Mouse (Mus musculus) T-helper 17 cell (primary cell): Measurements from ENCODE around the gene Sh2d4b.

Experiments
- in situ Hi-C, 2 experiments: fragments of 300-600 bp; cut with MboI, MseI; formaldehyde crosslinking; loops; 1 replicate in 1 of 2; 2 replicates in 1 of 2; pipeline ENCODE4 v1.15.1; 2025; ENCODE audit warnings: high pct_unique_total_duplicates in 2 of 2

The Sh2d4b gene

DNA sequence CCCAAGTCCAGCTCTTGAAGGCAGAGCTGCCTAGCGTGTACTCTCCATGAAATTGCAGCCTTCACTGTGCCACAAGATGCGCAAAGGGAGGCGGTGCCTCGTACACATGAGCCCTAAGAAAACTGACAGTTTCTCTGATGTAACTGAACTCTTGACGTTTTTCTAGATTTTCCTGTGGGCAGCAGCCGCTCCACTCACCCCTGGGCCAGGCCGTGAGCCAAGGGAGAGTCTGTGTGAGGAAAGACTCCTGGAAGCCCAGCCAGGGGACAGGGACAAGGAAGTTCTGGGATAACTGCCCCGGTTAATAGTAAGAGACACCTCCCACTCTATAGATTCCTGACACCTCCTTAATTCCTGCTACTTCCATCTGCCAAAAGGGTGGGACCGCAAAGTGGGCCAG, 15.7 kb upstream of the Sh2d4b start:
- in situ Hi-C loops = no loop called here

DNA sequence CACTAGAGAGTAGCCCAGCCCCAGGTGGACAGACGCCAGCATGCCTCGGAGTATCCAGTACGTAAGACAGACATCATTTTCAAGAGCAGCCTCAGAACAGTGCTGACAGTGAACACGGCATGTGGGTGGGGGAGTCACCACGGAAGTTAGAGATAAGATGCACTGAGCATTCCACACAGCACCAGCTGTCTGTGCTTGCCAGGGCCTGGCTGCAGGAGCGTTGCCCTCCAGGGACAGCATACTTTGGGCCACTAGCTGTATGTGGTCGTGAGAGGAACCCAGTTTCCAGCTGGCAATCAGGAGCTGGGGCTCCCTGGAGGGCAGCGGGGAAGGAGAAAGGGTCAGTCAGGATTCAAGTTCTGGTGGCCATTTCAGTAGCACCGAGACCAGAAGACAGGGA, 13.7 kb upstream of the Sh2d4b start:
- in situ Hi-C loops = no loop called here

DNA sequence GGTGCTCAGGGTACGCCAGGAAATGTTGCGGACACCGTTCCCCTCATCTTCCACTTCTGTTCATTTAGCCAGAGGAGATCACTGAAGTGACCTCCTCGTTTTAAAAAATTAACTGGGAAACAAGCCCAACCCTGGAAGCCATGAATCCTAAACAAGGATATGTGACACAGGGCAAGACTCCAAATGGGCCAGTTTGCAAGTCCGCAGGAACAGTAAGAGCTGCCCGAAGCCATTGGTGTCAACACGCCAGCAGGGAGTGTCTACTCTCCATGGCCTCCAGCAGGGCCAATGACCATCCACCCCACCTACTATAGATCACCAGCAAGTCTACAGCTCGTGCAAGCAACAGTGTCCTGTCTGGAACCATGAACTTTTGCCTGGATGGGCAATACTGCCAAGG, 12.7 kb upstream of the Sh2d4b start:
- in situ Hi-C loops = no loop called here

DNA sequence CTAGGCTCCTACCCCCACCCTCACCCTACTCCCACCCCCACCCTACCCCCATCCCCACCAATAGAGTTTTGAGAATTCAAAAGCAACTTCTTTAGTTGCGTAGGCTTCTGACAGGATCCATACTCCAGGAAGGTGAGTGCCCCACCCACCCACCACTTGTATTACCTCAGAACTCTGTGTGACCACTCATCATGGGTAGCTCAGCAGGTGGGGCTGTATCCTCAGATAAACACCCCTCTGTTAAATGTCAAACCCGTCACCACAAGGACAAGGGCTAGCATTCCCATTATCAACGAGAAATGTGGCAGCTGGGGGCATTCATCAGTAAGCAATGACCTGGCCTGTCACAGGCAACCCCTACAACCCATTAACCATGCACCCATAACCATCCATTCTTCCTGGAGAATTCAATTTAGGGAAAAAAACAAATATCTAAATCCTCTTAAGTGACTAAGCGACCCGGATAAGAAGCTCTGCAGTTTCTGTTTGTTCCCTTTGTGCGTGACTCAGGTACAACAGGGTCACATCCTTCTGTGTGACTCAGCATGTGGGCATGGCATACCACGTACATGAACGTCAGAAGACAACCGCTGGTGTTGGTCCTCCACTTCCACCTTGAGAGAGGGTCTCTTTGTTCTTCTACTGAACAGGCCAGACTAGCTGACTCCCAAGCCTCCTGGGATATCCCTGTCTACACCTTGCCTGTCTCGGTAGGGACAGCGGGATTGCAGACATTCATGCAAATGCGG, 9.4 kb upstream of the Sh2d4b start:
- in situ Hi-C loops = no loop called here

DNA sequence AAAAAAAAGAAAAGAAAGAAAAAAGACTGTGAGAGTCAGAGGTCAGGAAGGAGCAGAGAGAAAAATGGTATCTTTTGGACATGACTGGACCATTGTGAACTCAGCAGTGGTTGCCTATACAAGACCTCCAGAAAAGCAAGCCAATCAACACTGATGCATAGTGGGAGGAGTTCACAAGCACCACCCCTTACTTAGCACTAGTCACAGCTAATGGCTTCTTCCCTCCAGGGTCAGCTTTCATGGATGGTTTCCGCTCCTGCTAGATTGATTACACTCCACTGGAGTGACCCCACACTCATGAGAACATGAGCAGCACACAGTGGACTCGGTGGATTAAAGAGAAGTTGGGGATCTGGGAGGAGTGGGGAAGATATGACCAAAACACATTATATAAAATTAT, 7.2 kb upstream of the Sh2d4b start:
- in situ Hi-C loops = no loop called here

DNA sequence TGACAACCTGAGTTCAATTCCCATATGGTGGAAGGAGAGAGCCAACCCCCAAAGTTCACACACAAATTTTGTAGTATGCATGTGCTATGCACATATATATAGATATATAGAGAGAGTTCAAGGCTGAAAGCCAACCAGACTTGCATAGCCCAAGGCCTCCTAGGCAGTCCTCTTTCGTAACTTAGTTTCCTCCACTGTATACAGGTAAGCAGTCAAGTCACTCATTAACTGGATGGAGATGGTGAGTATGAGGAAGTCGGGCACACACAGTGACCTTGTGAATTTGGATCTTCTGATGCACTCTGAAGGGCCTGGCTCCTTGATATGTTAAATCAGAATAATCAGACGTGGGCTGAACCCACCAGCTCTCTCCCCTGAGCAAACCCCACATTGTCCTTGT, 4.8 kb upstream of the Sh2d4b start:
- in situ Hi-C loops = loop anchor here in 1 of 2 experiments (25.0 kb wide), 1 partner anchor 1361 kb away; no protein-coding TSS in a partner anchor

DNA sequence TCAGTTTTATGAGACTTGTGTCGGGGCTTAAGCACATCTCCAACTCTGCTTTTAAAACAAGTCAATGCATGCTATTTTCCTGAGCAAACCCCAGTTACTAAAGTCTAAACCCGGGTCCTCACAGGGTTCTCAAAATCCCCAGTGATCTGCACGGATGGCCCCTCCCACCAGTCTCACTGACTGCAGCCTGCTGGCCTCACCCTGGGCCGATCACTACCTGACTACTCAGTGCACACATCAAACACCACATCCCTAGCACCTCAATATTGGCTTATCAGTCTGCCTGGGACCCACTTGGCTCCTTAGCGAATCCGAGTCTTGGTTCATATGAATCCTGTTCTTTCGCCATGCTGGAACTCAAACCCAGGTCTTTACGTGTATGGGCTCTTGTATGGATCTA, 2.6 kb upstream of the Sh2d4b start:
- in situ Hi-C loops = loop anchor here in 1 of 2 experiments (25.0 kb wide), 1 partner anchor 1358 kb away; no protein-coding TSS in a partner anchor

DNA sequence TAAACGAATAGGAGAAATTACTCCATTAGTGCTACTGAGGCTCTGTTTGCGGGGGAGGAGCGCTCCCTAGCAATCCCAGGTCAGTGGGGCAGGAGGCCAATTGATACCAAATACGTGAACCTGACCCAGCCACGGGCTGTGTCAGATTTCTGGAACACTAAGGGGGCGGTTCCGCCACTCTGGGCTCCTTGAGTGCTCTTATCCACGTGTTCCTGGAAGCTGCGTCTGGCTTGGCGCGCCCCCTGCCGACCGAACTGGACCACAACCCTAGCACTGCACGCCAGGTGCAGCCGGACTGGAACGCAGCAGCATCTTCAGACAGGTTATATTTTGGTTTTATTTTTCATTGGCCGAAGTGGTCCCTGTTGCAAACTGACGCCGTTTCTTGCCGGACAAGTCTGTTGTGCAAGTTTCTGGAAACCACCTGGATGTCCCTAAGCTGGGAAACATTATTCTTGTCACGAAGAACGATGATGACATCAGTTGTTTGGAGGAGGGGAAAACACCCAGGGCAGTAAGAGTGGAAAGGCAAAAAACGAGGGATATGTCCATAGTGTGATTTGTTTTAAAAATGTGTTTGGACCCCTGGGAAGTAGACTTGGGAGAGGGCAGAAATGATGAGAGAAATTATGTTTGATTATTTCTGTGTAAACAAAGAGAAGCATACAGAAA, 1.6 kb upstream of the Sh2d4b start:
- in situ Hi-C loops = loop anchor here in 1 of 2 experiments (25.0 kb wide), 1 partner anchor 1357 kb away; no protein-coding TSS in a partner anchor

DNA sequence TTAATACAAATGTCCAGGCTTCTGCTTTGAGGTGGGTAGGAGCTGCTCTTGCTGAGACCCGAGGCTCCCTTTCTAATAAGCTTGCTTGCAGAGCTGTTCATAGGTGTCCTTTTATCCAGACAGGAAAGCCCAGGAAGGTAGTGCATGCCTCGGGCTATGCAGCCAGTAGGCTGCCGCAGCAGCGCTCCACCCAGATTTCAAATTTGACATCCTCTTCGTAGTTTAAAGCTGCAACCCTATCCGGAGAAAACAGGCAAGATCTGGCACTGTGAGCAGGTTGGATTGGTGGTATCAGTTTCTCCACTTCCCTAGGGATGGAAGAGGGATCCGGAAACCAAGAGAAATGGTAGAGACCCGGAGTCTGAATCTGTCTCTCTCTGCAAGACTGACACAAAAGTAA, 818 bp upstream of the Sh2d4b start:
- in situ Hi-C loops = loop anchor here in 1 of 2 experiments (25.0 kb wide), 1 partner anchor 1357 kb away; no protein-coding TSS in a partner anchor

DNA sequence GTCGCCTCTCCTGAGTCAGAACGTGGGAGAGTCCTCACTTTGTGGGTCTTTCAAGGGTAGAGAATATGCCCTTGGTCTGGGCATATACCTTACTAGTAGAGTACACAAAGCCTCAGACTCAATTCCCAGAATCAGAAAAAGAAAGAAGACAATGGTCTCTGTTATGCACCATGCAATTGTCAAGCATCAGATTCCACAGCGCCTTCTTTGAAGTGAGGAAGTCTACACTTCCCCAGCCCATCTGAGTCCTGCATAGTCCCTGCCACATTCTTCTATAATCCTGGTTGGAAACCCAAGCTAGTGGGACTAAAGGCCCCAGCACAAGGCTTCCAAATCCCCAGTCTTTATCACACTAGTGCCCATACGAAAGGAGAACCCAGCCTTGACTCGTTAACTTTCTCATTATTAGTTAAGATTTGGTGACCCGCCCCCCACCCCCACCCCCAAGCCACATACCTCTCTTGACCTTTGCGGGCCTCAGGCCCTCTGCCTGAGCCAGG, 690 bp downstream of the Sh2d4b start:
- in situ Hi-C loops = loop anchor here in 1 of 2 experiments (25.0 kb wide), 1 partner anchor 1355 kb away; no protein-coding TSS in a partner anchor

DNA sequence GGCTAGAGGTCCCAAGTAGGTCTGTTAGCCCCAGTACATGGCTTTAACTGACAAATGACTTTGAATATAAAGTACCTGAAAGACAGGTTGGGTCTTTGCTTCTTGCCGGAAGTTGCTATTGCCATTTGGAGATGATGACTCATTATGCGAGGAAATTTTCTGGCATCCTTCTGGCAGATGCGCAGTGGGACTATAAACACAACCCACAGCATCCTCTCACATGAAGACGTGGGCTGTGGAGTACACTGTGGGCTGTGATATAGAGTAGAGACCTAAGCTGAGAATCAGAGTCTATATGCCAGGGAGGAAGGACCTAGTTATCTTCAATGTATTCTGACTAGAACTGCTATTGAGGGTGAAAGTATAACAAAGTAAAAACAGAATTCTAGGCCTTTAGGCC, 1.6 kb downstream of the Sh2d4b start:
- in situ Hi-C loops = loop anchor here in 1 of 2 experiments (25.0 kb wide), 1 partner anchor 1354 kb away; no protein-coding TSS in a partner anchor

DNA sequence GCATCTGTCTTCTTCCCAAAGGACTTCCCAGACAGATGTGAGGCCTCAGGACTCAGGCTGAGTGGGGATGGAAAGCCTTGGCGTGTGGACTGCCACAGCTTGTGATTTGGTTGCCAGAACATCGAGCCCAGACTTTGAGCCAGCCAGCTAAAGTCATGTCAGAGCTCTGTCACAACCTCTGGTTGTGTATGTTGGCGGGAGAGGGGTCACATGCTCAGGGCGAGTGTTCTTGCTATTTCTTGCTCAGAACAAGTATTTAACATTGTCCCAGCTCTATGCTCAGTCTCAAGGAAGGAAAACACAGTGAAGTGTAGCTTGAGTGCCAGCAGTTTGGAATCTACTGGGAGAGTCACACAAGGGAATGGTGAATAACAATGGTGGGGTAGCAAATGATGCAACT, 3.4 kb downstream of the Sh2d4b start:
- in situ Hi-C loops = loop anchor here in 1 of 2 experiments (25.0 kb wide), 1 partner anchor 1352 kb away; no protein-coding TSS in a partner anchor

DNA sequence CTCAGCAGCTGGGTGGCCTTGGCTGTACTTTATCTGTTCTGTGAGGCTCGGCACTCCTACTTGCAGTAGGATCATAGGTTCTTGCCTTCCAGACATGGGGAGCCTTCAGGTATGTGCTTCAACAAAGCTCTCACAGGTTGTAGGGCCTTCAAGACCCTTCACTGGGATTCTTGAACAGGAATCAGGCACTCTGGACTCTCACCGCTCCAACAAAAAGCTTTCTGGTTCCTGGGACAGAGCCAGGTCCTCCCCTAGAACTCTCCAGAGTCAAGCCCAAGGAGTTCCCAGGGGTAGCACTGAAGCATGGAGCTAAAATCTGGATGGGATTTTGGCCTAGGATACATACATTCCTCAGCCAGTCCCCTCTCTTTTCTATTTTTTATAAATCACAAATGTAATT, 3.9 kb downstream of the Sh2d4b start:
- in situ Hi-C loops = loop anchor here in 1 of 2 experiments (25.0 kb wide), 1 partner anchor 1352 kb away; no protein-coding TSS in a partner anchor

DNA sequence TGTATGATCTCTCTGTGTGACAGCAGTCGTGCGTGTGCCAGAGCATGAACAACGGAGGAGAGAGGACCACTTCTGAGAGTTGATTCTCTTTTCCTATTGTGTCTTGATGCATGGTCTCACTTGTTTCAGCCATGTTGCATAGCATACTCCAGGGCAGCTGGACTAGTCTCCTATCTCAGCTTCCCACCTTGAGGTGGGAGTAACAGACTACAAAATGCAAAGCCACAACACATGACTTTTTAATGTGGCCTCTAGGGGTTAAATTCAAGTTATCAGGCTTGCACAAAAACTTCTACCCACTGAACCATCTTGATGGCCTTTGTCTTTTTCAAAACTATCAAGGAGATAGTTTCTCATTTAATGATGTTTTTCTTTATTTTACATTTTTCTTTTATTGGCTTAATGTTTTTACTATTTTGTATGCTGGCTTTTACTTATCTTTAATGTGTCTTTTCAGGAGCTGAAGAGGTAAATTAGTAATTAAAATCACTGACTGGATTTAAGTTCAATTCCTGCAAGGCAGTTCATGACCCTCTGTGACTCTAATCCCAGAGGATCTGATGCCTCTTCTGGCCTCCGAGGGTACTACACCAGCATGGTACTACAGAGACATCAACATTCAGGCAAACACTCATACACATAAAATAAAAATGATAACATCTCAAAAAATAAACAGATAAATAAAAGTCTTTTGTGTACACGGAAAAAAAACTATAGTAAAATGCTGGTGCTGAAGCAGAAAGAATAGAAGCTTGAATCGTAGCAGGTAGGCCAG, 6.5 kb downstream of the Sh2d4b start:
- in situ Hi-C loops = loop anchor here in 1 of 2 experiments (25.0 kb wide), 1 partner anchor 1349 kb away; no protein-coding TSS in a partner anchor

DNA sequence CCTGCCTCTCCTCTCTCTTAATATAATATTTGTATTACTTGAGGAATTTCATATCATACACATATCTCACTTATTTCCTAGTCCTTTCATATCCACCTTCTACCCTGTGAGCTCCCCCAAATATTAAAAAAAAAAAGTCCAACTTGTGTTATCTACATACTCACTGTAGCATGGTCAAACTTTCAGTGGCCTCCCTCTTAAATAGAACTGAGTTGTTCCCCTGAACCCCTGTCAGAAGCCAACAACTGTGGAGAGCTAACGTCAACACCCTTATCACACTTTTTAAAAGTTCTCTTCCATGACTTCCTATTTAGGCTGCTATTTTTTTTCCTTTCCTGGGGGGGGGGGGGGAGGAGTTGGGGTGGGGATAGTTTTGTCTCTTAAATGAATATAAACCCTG, 7.3 kb downstream of the Sh2d4b start:
- in situ Hi-C loops = loop anchor here in 1 of 2 experiments (25.0 kb wide), 1 partner anchor 1348 kb away; no protein-coding TSS in a partner anchor

DNA sequence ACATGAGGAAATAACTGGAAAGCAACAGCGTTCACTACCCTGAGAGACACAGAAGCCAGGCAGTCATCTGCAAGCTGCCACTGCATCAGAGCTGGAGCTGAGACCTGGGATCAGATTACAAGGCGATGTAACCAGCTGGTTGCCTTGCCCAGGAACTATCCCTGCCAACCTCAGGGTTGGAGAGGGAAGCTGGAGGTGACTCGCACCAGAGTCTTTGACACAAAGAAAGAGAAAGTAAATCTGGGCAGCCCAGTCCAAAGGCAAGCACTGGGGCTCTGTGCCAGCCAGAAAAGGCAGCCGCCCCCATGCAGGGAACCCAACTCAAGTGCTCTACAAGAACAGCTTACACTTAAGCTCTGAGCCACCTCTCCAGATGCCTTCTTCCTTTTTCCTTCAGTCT, 7.8 kb downstream of the Sh2d4b start:
- in situ Hi-C loops = loop anchor here in 1 of 2 experiments (25.0 kb wide), 1 partner anchor 1348 kb away; no protein-coding TSS in a partner anchor

DNA sequence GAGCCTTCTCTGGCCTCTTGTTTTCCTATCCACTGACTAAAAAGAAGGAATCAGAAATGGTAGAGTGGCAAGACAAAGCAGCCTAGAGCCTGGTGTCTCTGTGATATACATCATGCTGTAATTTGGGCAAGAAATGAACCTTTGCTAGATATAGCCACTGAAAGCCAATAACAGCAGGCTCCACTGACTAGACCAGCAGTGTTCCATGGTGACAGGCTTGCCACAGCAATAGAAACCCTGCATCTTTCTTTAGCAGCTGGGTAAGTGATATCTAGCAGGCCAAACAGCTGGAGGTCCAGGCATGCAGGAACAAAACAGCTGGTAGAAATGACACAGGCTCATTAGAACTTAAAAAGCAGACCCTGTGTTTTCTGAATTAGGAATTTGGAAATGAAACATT, 18.5 kb downstream of the Sh2d4b start:
- in situ Hi-C loops = no loop called here

DNA sequence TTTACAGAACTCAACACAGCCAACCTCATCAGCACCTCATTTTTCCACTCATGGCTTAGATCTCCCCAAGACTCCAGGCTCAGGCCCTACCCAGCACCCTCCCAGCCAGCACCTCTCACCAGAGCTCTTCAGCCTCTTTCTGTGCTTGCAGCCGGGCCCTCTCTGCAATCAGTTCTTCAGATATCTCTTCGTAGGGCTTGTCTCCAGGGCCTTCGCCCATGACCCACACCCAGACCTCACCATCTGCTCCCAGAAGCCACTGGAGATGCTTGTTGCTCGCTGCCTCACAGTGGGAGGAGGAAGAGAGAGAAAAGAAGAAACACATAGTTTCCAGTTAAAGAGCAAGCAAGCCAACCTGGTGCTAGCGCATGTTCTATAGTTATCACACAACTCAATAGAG, 19.1 kb downstream of the Sh2d4b start:
- in situ Hi-C loops = no loop called here

DNA sequence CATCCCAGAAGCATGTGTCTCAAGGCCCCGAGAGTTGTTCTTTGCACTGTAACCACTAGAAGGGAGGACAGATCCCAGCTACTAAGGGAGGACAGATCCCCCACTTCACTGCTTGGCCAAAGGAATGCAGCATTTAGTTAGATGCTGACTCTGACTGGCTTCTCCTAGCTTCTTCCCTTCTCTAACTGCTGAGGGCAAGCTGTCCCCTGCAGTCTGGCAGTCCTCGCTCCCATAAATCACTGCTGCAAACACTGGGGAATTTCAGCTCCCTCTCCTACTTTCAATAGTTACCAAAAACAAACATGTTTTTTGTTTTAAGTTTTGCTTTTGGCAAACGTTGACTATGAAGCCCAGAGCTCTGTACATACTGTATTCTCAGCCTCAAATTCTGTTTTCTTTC, 22.5 kb downstream of the Sh2d4b start:
- in situ Hi-C loops = no loop called here

DNA sequence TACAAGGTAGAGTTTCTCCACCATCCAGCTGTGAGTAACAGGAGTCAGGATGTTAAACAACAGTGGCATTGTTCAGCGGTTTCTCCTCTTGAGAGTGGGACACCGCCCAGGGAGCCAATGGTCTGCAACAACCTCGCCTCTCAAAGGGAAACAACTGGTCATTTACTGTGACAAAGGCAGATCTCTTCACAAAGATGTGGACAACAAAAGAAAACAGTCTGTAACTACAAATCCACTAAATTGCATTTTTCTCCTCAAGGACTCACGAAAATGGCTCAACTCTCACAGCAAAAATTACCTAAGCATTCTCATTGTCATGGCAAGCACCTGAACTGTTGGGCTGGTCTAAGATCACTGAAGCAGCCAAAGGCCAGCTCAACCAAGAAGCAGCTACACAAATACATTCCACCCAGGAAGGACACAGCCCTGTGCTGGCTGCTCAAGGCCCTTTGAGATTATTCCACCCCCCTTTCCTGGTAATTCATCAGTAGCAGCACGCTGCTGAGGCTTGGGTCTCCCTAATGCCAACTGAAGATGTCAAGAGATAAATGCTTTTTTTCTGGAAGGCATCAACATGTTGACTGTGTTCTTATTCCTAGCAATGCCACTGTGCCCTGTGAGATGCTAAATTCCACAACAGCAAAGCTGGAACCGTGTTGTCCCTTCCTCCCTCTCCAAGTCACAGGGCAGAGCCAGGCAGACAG, 28.1 kb downstream of the Sh2d4b start:
- in situ Hi-C loops = no loop called here

DNA sequence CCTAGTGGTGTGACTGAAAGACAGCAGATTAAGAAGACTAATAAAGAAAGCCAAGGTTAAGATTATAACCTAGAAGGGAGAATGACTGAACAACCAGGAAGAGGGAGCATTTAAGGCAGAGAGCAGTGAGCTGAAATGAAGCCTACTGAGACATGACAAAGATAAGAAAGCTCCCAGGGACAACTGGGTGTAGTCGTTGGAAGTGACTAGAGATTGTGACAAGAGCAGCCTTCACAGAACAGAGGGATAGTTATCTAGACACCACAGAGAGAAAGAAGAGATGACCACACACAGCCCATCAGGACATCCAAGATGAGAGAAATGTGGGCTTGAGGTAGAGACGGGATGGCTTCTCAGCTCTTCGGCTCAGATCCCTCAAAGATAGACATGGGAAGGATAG, 29.4 kb downstream of the Sh2d4b start:
- in situ Hi-C loops = no loop called here
